Mouse (Mus musculus): Measurements from ENCODE around the gene Sh3bp5. TPM values are rescaled to one million over a fixed set of nuclear protein-coding genes. Genes with fewer than 3 reads are reported as not detected.
A peak's percentile ranks its signal among the peaks of the same experiment; 100 is the strongest.

Gene Sh3bp5
- polyA plus RNA-seq, 1 experiment from 2014 or later = 144 TPM

DNA sequence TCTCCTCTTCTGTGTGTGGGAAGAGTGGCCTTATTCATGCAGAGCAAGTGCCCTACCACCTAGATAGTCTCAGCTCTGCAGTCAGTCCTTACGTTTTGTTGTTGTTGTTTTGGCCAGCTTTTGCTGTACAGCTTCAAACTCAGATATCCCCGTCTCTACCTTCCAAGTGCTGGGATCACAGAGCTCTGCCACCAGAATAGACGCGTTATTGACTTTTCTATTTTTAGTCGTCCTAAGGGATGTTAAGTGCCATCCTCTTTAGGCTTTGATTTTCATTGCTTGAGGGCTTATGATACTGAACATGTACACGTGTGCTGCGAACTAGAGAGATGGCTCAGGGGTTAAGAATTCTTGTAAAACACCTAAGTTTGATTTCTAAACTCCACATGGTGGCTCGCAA, 92.6 kb downstream of the Sh3bp5 start:
- Histone ChIP-seq H3K27me3 (no peaks in the 10 kb centered on the region), H3K4me3 (no peak overlapping the region), H3K36me3 (peaks cover 30% of the 10 kb centered on the region), H3K27ac (replicated peaks) (no peak overlapping the region), H3K9me3 (no peaks in the 10 kb centered on the region), H3K4me2 (no peak overlapping the region), H3K9ac (no peak overlapping the region), H3K4me1 (replicated peaks) (peaks cover 8% of the 10 kb centered on the region)
- no peak for ATAC-seq (ENCODE audit: low FRiP score, low read depth)
- WGBS = 84% methylated on average over 8 of the region's 8 CpGs

DNA sequence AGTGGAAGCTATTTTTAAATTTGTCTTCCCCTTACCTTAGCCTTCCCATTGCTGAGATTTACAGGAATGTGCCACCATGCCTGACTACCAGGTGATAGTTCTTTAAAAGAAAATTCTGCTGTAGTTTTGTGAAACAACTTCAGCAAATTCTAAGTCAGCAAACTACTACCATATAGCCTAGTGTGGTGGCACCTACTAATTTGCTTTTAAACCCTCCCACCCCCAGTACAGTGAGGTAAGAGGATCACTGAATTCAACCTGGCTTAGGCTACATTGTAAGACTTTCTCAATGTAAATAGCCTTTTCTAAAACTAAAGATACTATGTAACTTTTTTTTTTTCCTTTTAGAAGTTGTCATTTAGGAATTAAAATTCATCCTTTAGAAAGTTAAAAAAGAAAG, 97.9 kb downstream of the Sh3bp5 start:
- Histone ChIP-seq H3K36me3 (0 out of 2 replicates have a peak, but pooled peaks cover 1% of the 10 kb centered on the region), H3K4me1 (replicated peaks) (peaks cover 27% of the 10 kb centered on the region), H3K27ac (replicated peaks) (no peak overlapping the region), H3K9ac (no peak overlapping the region), H3K4me3 (peak overlapping the region; percentile 64), H3K4me2 (peak overlapping the region; percentile 56), H3K27me3 (no peaks in the 10 kb centered on the region), H3K9me3 (no peaks in the 10 kb centered on the region)
- no peak for ATAC-seq (ENCODE audit: low FRiP score, low read depth)

GRCm38 (mm10) chr14:31337406-31337805, 98.5 kb downstream of the Sh3bp5 start:
- peak overlapping the region; percentile 56 for H3K4me2 ChIP-seq
- peak overlapping the region; percentile 64 for H3K4me3 ChIP-seq
- H3K27ac ChIP-seq (replicated peaks) = peak overlapping the region; percentile 92
- ATAC-seq (ENCODE audit: low FRiP score, low read depth) = no peak
- no peaks in the 10 kb centered on the region for H3K9me3 ChIP-seq
- H3K4me1 ChIP-seq (replicated peaks) = peaks cover 27% of the 10 kb centered on the region
- H3K36me3 ChIP-seq = no peaks in the 10 kb centered on the region
- WGBS = 49% methylated on average over 7 of the region's 7 CpGs
- H3K9ac ChIP-seq = peak overlapping the region; percentile 76
- H3K27me3 ChIP-seq = no peaks in the 10 kb centered on the region

DNA sequence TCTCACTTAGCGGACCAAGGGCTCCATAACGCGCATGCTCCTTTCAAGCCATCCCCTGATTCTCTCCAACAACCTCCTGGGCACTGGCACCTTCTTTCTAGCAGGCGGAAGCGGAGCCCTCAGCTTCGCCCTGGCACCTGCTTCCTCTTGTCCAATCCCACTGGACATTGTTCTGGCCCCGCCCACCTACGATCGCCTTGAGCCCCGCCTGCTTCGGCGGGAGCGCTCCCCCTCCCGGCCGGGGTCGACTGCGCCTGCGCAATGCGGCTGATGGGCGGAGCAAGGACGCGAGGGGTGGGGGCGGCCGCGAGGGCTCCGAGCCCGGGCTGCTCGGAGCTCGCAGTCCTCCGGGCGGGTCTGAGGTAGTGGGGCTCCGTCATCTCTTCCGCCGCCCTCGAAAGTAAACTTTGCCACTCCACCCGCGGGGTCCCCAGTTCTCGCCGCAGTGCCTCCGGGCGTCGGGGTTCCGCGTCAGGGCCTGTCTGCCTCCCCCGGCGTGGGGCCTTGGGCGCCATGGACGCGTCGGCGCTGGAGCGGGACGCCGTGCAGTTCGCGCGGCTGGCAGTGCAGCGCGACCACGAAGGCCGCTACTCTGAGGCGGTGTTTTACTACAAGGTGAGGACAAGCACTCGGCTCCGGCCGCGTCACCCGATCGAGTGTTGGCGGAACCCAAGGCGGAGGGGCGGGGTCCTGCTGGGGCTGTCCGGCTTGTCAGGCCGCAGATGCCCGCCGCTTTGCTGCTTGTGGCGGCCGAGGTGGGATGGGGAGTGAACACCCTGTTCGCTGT, 99.3 kb downstream of the Sh3bp5 start, which contains the start of gene Capn7:
TSS of gene Capn7 (plus strand) at position 270 of the 787 bp plus-strand sequence.
- under 1% methylated on average over 76 of the region's 78 CpGs for WGBS

DNA sequence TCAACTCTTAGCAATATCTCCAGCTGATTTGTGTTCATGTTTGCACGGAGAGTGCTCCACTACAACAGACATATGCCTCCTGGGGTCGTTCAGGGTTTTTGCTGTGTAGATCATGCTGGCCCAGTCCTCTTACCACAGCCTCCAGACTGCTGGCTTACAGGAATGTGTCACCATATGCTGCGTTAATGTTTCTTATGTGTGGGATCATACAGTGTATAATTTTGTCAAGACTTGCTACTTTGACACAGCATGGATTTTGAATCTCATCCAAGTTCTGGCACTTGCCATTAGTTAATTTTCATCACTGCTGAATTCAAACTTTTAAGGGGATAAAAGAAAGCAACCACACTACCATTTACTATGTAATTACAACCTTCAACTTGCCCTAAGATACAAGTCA, 100.1 kb downstream of the Sh3bp5 start:
- Histone ChIP-seq H3K4me1 (replicated peaks) (peaks cover 27% of the 10 kb centered on the region), H3K9ac (peak overlapping the region; percentile 38), H3K36me3 (no peaks in the 10 kb centered on the region), H3K4me3 (peak overlapping the region; percentile 64), H3K9me3 (no peaks in the 10 kb centered on the region), H3K27me3 (no peaks in the 10 kb centered on the region), H3K4me2 (peak overlapping the region; percentile 56), H3K27ac (replicated peaks) (peak overlapping the region; percentile 92)
- ATAC-seq (ENCODE audit: low FRiP score, low read depth) = no peak
- 43% methylated on average over 3 of the region's 3 CpGs for WGBS

More for the DNA sequence above, 99.3 kb downstream of the Sh3bp5 start, which contains the start of gene Capn7:
- peak; percentile 98 for ATAC-seq (ENCODE audit: low FRiP score, low read depth)
- Histone ChIP-seq H3K36me3 (no peaks in the 10 kb centered on the region), H3K27me3 (no peaks in the 10 kb centered on the region), H3K27ac (replicated peaks) (peak within 1 kb of the TSS; percentile 92), H3K4me1 (replicated peaks) (peaks cover 27% of the 10 kb centered on the region), H3K4me2 (peak within 1 kb of the TSS; percentile 56), H3K9me3 (no peaks in the 10 kb centered on the region), H3K9ac (peak within 1 kb of the TSS; percentile 76), H3K4me3 (peak within 1 kb of the TSS; percentile 64)

DNA sequence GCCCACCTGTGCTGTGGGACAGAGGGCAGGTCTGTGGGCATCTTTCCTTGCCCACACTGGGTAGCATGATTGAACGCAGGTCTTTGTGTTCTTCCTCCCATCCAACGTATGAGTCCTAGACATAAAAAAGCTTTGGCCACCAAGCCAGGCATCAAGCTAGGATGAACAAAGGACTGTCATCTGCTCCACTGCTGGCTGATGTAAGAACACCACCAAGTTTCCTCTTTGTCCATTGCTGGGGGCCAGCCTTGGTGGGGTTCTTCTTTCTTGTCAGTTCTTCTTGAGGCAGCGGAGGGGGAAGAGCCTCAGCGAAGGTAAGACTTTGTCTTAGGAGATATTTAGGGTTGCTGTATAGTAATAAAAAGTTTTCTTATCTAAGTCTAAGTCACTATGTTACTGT, 104.9 kb downstream of the Sh3bp5 start:
- no peaks in the 10 kb centered on the region for H3K27me3 ChIP-seq
- no peaks in the 10 kb centered on the region for H3K36me3 ChIP-seq
- ATAC-seq (ENCODE audit: low FRiP score, low read depth) = no peak
- no peak overlapping the region for H3K4me2 ChIP-seq
- H3K9me3 ChIP-seq = no peaks in the 10 kb centered on the region
- 77% methylated on average over 4 of the region's 4 CpGs for WGBS
- no peak overlapping the region for H3K4me3 ChIP-seq
- no peak overlapping the region for H3K27ac ChIP-seq (replicated peaks)
- H3K9ac ChIP-seq = no peak overlapping the region
- H3K4me1 ChIP-seq (replicated peaks) = peaks cover 7% of the 10 kb centered on the region

DNA sequence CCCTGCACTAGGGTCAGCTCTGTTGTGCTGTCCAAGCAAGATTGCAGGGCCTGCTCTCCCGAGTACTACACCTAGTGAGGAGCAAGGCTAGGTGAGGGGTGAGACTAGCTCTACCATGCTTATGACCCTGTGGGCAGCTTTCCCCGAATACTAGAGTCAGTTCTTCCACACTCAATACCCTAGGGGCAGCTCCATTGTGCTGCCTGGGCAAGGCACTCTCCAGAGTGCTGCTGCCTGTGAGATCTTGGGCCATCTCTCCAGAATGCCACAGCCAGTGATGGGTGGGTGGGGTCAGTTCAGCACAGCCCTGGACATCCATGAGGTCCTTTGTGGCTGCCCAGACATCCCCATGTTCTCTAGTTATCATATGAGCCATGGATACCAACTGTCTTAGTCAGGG, 106.1 kb downstream of the Sh3bp5 start:
- Histone ChIP-seq H3K36me3 (no peaks in the 10 kb centered on the region), H3K27me3 (no peaks in the 10 kb centered on the region), H3K4me1 (replicated peaks) (no peaks in the 10 kb centered on the region), H3K9me3 (no peaks in the 10 kb centered on the region), H3K9ac (no peak overlapping the region), H3K27ac (replicated peaks) (no peak overlapping the region), H3K4me3 (no peak overlapping the region), H3K4me2 (no peak overlapping the region)
- WGBS = 60% methylated on average over 2 of the region's 2 CpGs
- ATAC-seq (ENCODE audit: low FRiP score, low read depth) = no peak

GRCm38 (mm10) chr14:31327681-31328080, 108.2 kb downstream of the Sh3bp5 start:
- Histone ChIP-seq H3K27ac (replicated peaks) (no peak overlapping the region), H3K9me3 (no peaks in the 10 kb centered on the region), H3K4me1 (replicated peaks) (0 out of 2 replicates have a peak, but pooled peaks cover 3% of the 10 kb centered on the region), H3K4me3 (no peak overlapping the region), H3K4me2 (no peak overlapping the region), H3K9ac (no peak overlapping the region), H3K36me3 (no peaks in the 10 kb centered on the region), H3K27me3 (no peaks in the 10 kb centered on the region)
- no peak for ATAC-seq (ENCODE audit: low FRiP score, low read depth)
- WGBS = 79% methylated on average over 4 of the region's 4 CpGs

GRCm38 (mm10) chr14:31327196-31327595, 108.7 kb downstream of the Sh3bp5 start:
- 89% methylated on average over 1 of the region's 1 CpGs for WGBS
- H3K4me3 ChIP-seq = no peak overlapping the region
- H3K27me3 ChIP-seq = no peaks in the 10 kb centered on the region
- no peaks in the 10 kb centered on the region for H3K9me3 ChIP-seq
- H3K4me1 ChIP-seq (replicated peaks) = 0 out of 2 replicates have a peak, but pooled peaks cover 3% of the 10 kb centered on the region
- no peak overlapping the region for H3K27ac ChIP-seq (replicated peaks)
- no peak for ATAC-seq (ENCODE audit: low FRiP score, low read depth)
- no peaks in the 10 kb centered on the region for H3K36me3 ChIP-seq
- H3K9ac ChIP-seq = no peak overlapping the region
- H3K4me2 ChIP-seq = no peak overlapping the region

DNA sequence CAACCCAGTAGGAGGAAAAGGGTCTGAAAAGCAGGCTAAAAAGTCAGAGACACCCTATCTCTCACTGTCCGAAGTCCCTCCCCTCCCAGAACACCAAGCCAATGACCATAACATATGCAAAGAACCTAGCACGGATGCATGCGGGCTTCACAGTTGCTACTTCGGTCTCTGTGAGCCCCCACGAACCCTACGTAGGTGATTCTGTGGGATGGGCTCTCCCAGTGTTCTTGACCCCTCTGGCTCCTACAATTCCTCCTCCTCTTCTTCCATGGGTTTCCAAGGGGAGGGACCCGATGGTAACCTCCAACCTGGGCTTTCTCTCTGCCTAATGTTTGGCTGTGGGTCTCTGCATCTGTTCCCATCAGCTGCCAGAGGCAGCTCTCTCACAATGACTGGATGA, 109.1 kb downstream of the Sh3bp5 start:
- H3K4me3 ChIP-seq = no peak overlapping the region
- H3K4me2 ChIP-seq = no peak overlapping the region
- H3K36me3 ChIP-seq = no peaks in the 10 kb centered on the region
- ATAC-seq (ENCODE audit: low FRiP score, low read depth) = no peak
- WGBS = 83% methylated on average over 7 of the region's 7 CpGs
- no peaks in the 10 kb centered on the region for H3K9me3 ChIP-seq
- H3K9ac ChIP-seq = no peak overlapping the region
- no peaks in the 10 kb centered on the region for H3K27me3 ChIP-seq
- no peak overlapping the region for H3K27ac ChIP-seq (replicated peaks)
- 0 out of 2 replicates have a peak, but pooled peaks cover 3% of the 10 kb centered on the region for H3K4me1 ChIP-seq (replicated peaks)

DNA sequence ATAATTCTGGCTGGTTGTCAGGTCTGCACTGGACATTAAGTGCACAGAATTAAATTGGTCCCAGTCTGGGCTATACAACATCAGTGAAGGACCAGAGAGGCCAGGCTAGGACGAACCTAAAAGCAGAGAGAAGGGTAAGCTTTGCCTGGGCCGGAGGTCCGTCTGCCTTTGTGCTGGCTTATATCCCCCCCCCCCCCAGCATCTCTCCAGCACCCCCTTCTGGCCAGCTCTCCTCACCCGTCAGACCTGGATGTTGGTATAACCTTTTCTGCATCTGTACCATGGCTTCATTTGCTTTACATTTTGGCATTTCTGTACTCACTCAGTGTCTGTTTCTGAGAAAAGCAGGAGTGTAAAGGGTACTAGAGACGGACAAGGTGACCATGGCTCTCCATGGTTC, 110.3 kb downstream of the Sh3bp5 start:
- no peaks in the 10 kb centered on the region for H3K36me3 ChIP-seq
- no peak overlapping the region for H3K4me2 ChIP-seq
- no peaks in the 10 kb centered on the region for H3K9me3 ChIP-seq
- H3K9ac ChIP-seq = no peak overlapping the region
- no peak overlapping the region for H3K4me3 ChIP-seq
- no peak for ATAC-seq (ENCODE audit: low FRiP score, low read depth)
- H3K4me1 ChIP-seq (replicated peaks) = 0 out of 2 replicates have a peak, but pooled peaks cover 3% of the 10 kb centered on the region
- 53% methylated on average over 5 of the region's 5 CpGs for WGBS
- H3K27me3 ChIP-seq = no peaks in the 10 kb centered on the region
- H3K27ac ChIP-seq (replicated peaks) = no peak overlapping the region

DNA sequence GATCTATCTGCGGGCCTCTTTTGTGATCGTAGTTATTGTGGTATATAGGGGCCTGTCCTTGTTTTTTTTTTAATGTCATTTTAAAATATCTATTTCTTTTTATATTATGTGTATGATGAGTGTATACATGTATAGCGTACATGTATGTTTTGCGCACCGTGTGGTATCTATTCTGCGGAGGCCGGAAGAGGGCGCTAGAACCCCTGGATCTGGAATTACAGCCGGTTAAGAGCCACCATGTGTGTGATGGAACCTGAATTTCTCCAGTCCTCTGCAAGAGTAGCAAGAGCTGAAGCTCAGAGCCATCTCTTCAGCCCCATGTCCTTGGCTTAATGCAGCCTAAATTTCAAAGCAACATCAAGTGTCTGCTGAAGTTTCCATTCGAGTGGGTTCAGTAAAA, 111.0 kb downstream of the Sh3bp5 start:
- Histone ChIP-seq H3K27ac (replicated peaks) (no peak overlapping the region), H3K4me2 (no peak overlapping the region), H3K27me3 (no peaks in the 10 kb centered on the region), H3K4me3 (no peak overlapping the region), H3K9me3 (no peaks in the 10 kb centered on the region), H3K36me3 (no peaks in the 10 kb centered on the region), H3K4me1 (replicated peaks) (0 out of 2 replicates have a peak, but pooled peaks cover 3% of the 10 kb centered on the region), H3K9ac (no peak overlapping the region)
- 72% methylated on average over 10 of the region's 10 CpGs for whole genome bisulfite sequencing
- ATAC-seq (ENCODE audit: low FRiP score, low read depth) = no peak

Data from hindbrain, embryonic 15.5 days (tissue).